Mouse (Mus musculus): ENCODE measurements at regions not wholly inside any gene's neighbourhood (a gene's known extent, or its start where the extent isn't known, plus 50 kb on each side); places are given as distances from the start of the nearest gene placed in this dataset.

GRCm38 (mm10) chr3:57920090-57920432 lies 72.2 kb upstream of the Pfn2 start:
- DNase-seq (ENCODE audit: extremely low read depth, low read depth, low spot score): no peak
- no peak overlapping the region for H3K27ac ChIP-seq (replicated peaks; ENCODE audit: insufficient read depth, low read depth, low read length)
- H3K27me3 ChIP-seq (ENCODE audit: control insufficient read depth, insufficient read depth, low read length): no peaks in the 10 kb centered on the region
- no peaks in the 10 kb centered on the region for H3K79me2 ChIP-seq (ENCODE audit: control insufficient read depth, insufficient read depth, low read length)
- no peak for TF ChIP-seq POLR2A (IDR thresholded peaks at IDR 0.05; ENCODE audit: extremely low read depth, insufficient read depth, low read length)
- no peak for TF ChIP-seq CTCF (IDR thresholded peaks at IDR 0.05; ENCODE audit: low read depth, low read length)
- H3K4me1 ChIP-seq (ENCODE audit: control insufficient read depth, insufficient read depth, low read length): no peaks in the 10 kb centered on the region
- no peak overlapping the region for H3K4me3 ChIP-seq (ENCODE audit: insufficient read depth, low read depth, low read length)
- H3K36me3 ChIP-seq (ENCODE audit: control insufficient read depth, insufficient read depth, low read length): no peaks in the 10 kb centered on the region
- 17% methylated on average over 1 of the region's 1 CpGs for WGBS
- no peak overlapping the region for H3K9ac ChIP-seq (ENCODE audit: low read depth, low read length)

- H3K9ac ChIP-seq (ENCODE audit: low read depth, low read length): no peak overlapping the region
- H3K4me1 ChIP-seq (ENCODE audit: control insufficient read depth, insufficient read depth, low read length): no peaks in the 10 kb centered on the region
- no peak overlapping the region for H3K27ac ChIP-seq (replicated peaks; ENCODE audit: insufficient read depth, low read depth, low read length)
- H3K27me3 ChIP-seq (ENCODE audit: control insufficient read depth, insufficient read depth, low read length): no peaks in the 10 kb centered on the region
- WGBS: 91% methylated on average over 2 of the region's 2 CpGs
- no peak for DNase-seq (ENCODE audit: extremely low read depth, low read depth, low spot score)
- no peak overlapping the region for H3K4me3 ChIP-seq (ENCODE audit: insufficient read depth, low read depth, low read length)
- H3K79me2 ChIP-seq (ENCODE audit: control insufficient read depth, insufficient read depth, low read length): no peaks in the 10 kb centered on the region
- H3K36me3 ChIP-seq (ENCODE audit: control insufficient read depth, insufficient read depth, low read length): no peaks in the 10 kb centered on the region
- TF ChIP-seq POLR2A (IDR thresholded peaks at IDR 0.05; ENCODE audit: extremely low read depth, insufficient read depth, low read length) (no peak), CTCF (IDR thresholded peaks at IDR 0.05; ENCODE audit: low read depth, low read length) (no peak)
These were observed 73.4 kb upstream of the Pfn2 start for GRCm38 (mm10) chr3:57921071-57921882.

- TF ChIP-seq POLR2A (IDR thresholded peaks at IDR 0.05; ENCODE audit: extremely low read depth, insufficient read depth, low read length): no peak
These were observed 75.2 kb upstream of the Pfn2 start for GRCm38 (mm10) chr3:57923061-57923460.

GRCm38 (mm10) chr3:57932657-57933539 lies 85.0 kb upstream of the Pfn2 start:
- DNase-seq (ENCODE audit: extremely low read depth, low read depth, low spot score): no peak
- TF ChIP-seq CTCF (IDR thresholded peaks at IDR 0.05; ENCODE audit: low read depth, low read length): no peak
- no peak for TF ChIP-seq POLR2A (IDR thresholded peaks at IDR 0.05; ENCODE audit: extremely low read depth, insufficient read depth, low read length)
- Histone ChIP-seq H3K4me3 (ENCODE audit: insufficient read depth, low read depth, low read length) (no peak overlapping the region), H3K27me3 (ENCODE audit: control insufficient read depth, insufficient read depth, low read length) (no peaks in the 10 kb centered on the region), H3K36me3 (ENCODE audit: control insufficient read depth, insufficient read depth, low read length) (no peaks in the 10 kb centered on the region), H3K4me1 (ENCODE audit: control insufficient read depth, insufficient read depth, low read length) (no peaks in the 10 kb centered on the region), H3K9ac (ENCODE audit: low read depth, low read length) (no peak overlapping the region), H3K79me2 (ENCODE audit: control insufficient read depth, insufficient read depth, low read length) (no peaks in the 10 kb centered on the region), H3K27ac (replicated peaks; ENCODE audit: insufficient read depth, low read depth, low read length) (no peak overlapping the region)
- 87% methylated on average over 3 of the region's 3 CpGs for WGBS

More at GRCm38 (mm10) chr3:57923061-57923460, 75.2 kb upstream of the Pfn2 start:
- WGBS: 72% methylated on average over 3 of the region's 3 CpGs
- H3K79me2 ChIP-seq (ENCODE audit: control insufficient read depth, insufficient read depth, low read length): no peaks in the 10 kb centered on the region
- no peak overlapping the region for H3K27ac ChIP-seq (replicated peaks; ENCODE audit: insufficient read depth, low read depth, low read length)
- DNase-seq (ENCODE audit: extremely low read depth, low read depth, low spot score): no peak
- no peaks in the 10 kb centered on the region for H3K36me3 ChIP-seq (ENCODE audit: control insufficient read depth, insufficient read depth, low read length)
- H3K9ac ChIP-seq (ENCODE audit: low read depth, low read length): no peak overlapping the region
- no peaks in the 10 kb centered on the region for H3K27me3 ChIP-seq (ENCODE audit: control insufficient read depth, insufficient read depth, low read length)
- no peak overlapping the region for H3K4me3 ChIP-seq (ENCODE audit: insufficient read depth, low read depth, low read length)
- no peaks in the 10 kb centered on the region for H3K4me1 ChIP-seq (ENCODE audit: control insufficient read depth, insufficient read depth, low read length)

GRCm38 (mm10) chr3:57935042-57935610 lies 87.2 kb upstream of the Pfn2 start:
- no peak overlapping the region for H3K27ac ChIP-seq (replicated peaks; ENCODE audit: insufficient read depth, low read depth, low read length)
- TF ChIP-seq CTCF (IDR thresholded peaks at IDR 0.05; ENCODE audit: low read depth, low read length): no peak
- no peak for TF ChIP-seq POLR2A (IDR thresholded peaks at IDR 0.05; ENCODE audit: extremely low read depth, insufficient read depth, low read length)
- H3K27me3 ChIP-seq (ENCODE audit: control insufficient read depth, insufficient read depth, low read length): no peaks in the 10 kb centered on the region
- H3K9ac ChIP-seq (ENCODE audit: low read depth, low read length): no peak overlapping the region
- H3K4me3 ChIP-seq (ENCODE audit: insufficient read depth, low read depth, low read length): no peak overlapping the region
- no peak for DNase-seq (ENCODE audit: extremely low read depth, low read depth, low spot score)
- no peaks in the 10 kb centered on the region for H3K79me2 ChIP-seq (ENCODE audit: control insufficient read depth, insufficient read depth, low read length)
- H3K4me1 ChIP-seq (ENCODE audit: control insufficient read depth, insufficient read depth, low read length): no peaks in the 10 kb centered on the region
- H3K36me3 ChIP-seq (ENCODE audit: control insufficient read depth, insufficient read depth, low read length): no peaks in the 10 kb centered on the region
- 69% methylated on average over 5 of the region's 5 CpGs for WGBS

All from liver, adult 2 months (tissue).